In genomic region chr8:109417971-109418370, GRCm38 (mm10) we compare ENCODE assay signal across 10 mouse cellular contexts.
DNase-seq lines count a peak whose midpoint lies in the region; ATAC-seq lines count a peak whose summit lies in the region.
"Had no signal": no experiment of that assay in that cellular context is flagged by ENCODE, and none has a peak within 500 bp of the region (broad histone marks: within the 10 kb centered on the region; RNA-seq: fewer than 3 reads in every experiment).

No protein-coding gene starts in this region.

- H3K36me3 ChIP-seq in heart, embryonic 15.5 days, result no peaks in the 10 kb centered on the region
- H3K36me3 ChIP-seq in forebrain, embryonic 15.5 days, result no peaks in the 10 kb centered on the region
- no peaks in the 10 kb centered on the region for H3K36me3 ChIP-seq in midbrain, embryonic 13.5 days
- H3K36me3 ChIP-seq: limb, embryonic 15.5 days had no signal

- intact Hi-C loops in heart, postnatal 14 days (cut with DNase I), result loop anchor here (10.0 kb wide), 2 partner anchors 1533 to 1603 kb away; no protein-coding TSS in a partner anchor

- H3K9ac ChIP-seq in heart, embryonic 15.5 days, result no peak overlapping the region
- peak overlapping the region; percentile 37 for H3K9ac ChIP-seq in forebrain, embryonic 15.5 days (replicated peaks)
- H3K9ac ChIP-seq in midbrain, embryonic 13.5 days (replicated peaks), result peak overlapping the region; percentile 53; the same call in 1 of the 2 replicates
- H3K9ac ChIP-seq: limb, embryonic 15.5 days had no signal

- no peak overlapping the region for H3K27ac ChIP-seq in heart, embryonic 15.5 days
- H3K27ac ChIP-seq in forebrain, embryonic 15.5 days (replicated peaks), result peak overlapping the region; percentile 94
- H3K27ac ChIP-seq in midbrain, embryonic 13.5 days, result peak overlapping the region; percentile 87
- H3K27ac ChIP-seq: limb, embryonic 15.5 days had no signal

- 22% methylated on average over 12 of the region's 12 CpGs for WGBS in heart, embryonic 15.5 days
- WGBS in forebrain, embryonic 15.5 days, result 9% methylated on average over 12 of the region's 12 CpGs
- WGBS in midbrain, embryonic 13.5 days, result 23% methylated on average over 12 of the region's 12 CpGs

- ATAC-seq in heart, embryonic 15.5 days (replicated peaks; ENCODE audit: insufficient number of reproducible peaks, insufficient read depth, low FRiP score, low read depth), result no peak
- peak; percentile 39; the same call in 1 of the 2 replicates for ATAC-seq in forebrain, embryonic 15.5 days (replicated peaks)
- ATAC-seq in midbrain, embryonic 13.5 days, result peak; percentile 47

- H3K27me3 ChIP-seq in heart, embryonic 15.5 days, result no peaks in the 10 kb centered on the region
- no peaks in the 10 kb centered on the region for H3K27me3 ChIP-seq in forebrain, embryonic 15.5 days
- H3K27me3 ChIP-seq in midbrain, embryonic 13.5 days, result no peaks in the 10 kb centered on the region
- H3K27me3 ChIP-seq: limb, embryonic 15.5 days had no signal

- 0 out of 2 replicates have a peak, but pooled peaks cover 3% of the 10 kb centered on the region for H3K4me1 ChIP-seq in heart, embryonic 15.5 days (replicated peaks)
- peaks cover 47% of the 10 kb centered on the region for H3K4me1 ChIP-seq in forebrain, embryonic 15.5 days
- peaks cover 44% of the 10 kb centered on the region for H3K4me1 ChIP-seq in midbrain, embryonic 13.5 days (replicated peaks)

- H3K4me3 ChIP-seq in heart, embryonic 15.5 days, result no peak overlapping the region; the same call in 1 of the 2 replicates
- no peak overlapping the region for H3K4me3 ChIP-seq in forebrain, embryonic 15.5 days
- no peak overlapping the region for H3K4me3 ChIP-seq in midbrain, embryonic 13.5 days (replicated peaks)
- H3K4me3 ChIP-seq: limb, embryonic 15.5 days had no signal

- no peaks in the 10 kb centered on the region; the same call in 1 of the 2 replicates for H3K9me3 ChIP-seq in heart, embryonic 15.5 days (replicated peaks)
- H3K9me3 ChIP-seq in forebrain, embryonic 15.5 days, result no peaks in the 10 kb centered on the region
- no peaks in the 10 kb centered on the region for H3K9me3 ChIP-seq in midbrain, embryonic 13.5 days
- H3K9me3 ChIP-seq: limb, embryonic 15.5 days had no signal

- H3K4me2 ChIP-seq in heart, embryonic 15.5 days, result peak overlapping the region; percentile 34
- peak overlapping the region; percentile 35 for H3K4me2 ChIP-seq in forebrain, embryonic 15.5 days (replicated peaks)
- peak overlapping the region; percentile 17; the same call in 1 of the 2 replicates for H3K4me2 ChIP-seq in midbrain, embryonic 13.5 days (replicated peaks)
- H3K4me2 ChIP-seq: limb, embryonic 15.5 days had no signal

- DNase-seq in heart, postnatal 14 days, result no peak
- peak; percentile 2 for DNase-seq in Muller cell, postnatal 12 days (ENCODE audit: inconsistent ontology term)
- DNase-seq in kidney, postnatal 4 days, result no peak
- DNase-seq in cerebellum, postnatal 4 days (ENCODE audit: low spot score in 2 of 2), result no peak
- DNase-seq in gastrocnemius, postnatal 4 days (ENCODE audit: low spot score in 2 of 2), result no peak
- DNase-seq: kidney, adult 8-10 months had no signal
